Mouse (Mus musculus) liver, adult 2 months (tissue): ENCODE measurements around the gene Gm3952.

Experiments used
- CTCF ChIP-seq: fragments of 200-500 bp; IDR thresholded peaks from 2 replicates; pipeline ENCODE4 v1.5.1; 2011; ENCODE audit warnings: low read depth, low read length, control low read depth
- POLR2A ChIP-seq: fragments of 200-500 bp; IDR thresholded peaks from 2 replicates; pipeline ENCODE4 v1.6.1; 2011; ENCODE audit warnings: low read length, control low read depth; ENCODE audit not compliant: insufficient read depth; ENCODE audit errors: extremely low read depth

DNA sequence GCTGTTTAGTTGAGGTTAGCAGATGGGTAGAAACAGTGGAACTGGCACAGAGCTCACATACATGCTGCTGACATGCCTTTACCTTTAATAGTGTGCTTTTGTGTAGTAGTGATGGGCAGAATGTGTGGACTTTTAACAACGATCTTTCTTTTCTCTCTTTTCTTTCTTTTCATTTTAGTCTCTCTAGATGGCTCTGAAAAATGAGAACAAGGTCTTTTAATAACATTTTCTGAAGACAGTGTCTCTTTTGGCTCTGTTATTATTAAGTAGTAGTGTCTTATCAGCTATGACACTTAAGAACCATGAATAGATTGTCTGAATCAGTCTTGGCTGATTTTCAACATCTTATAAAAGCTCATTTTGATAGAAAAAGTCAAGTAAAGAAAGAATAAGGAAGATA is at the start of gene Gm3952:
- TF ChIP-seq POLR2A (no peak), CTCF (no peak)
